Mouse (Mus musculus) kidney, adult 2 months (tissue): ENCODE results near the gene Gm12248.

Source experiments
- CTCF ChIP-seq: fragments of 200-500 bp; conservative IDR thresholded peaks from 2 replicates; pipeline ENCODE4 v1.5.1; 2011; ENCODE audit warnings: low read depth, mild to moderate bottlenecking, control low read depth, low read length, moderate library complexity, mixed read lengths; ENCODE audit not compliant: insufficient read depth, insufficient read length
- POLR2A ChIP-seq: fragments of 200-500 bp; IDR thresholded peaks from one replicate; pipeline ENCODE4 v1.6.1; 2011; ENCODE audit warnings: low read depth, low read length, control low read depth

GRCm38 (mm10) chr11:58136677-58137076 is 43.7 kb upstream of the Gm12248 start:
- TF ChIP-seq CTCF (no peak), POLR2A (no peak)
